Mouse (Mus musculus) monocyte, adult 2 months (primary cell): Measurements from ENCODE around the gene Cmtm5.
A peak's percentile ranks its signal among the peaks of the same experiment; 100 is the strongest.

Experiments used
- DNase-seq, 2 experiments: peaks; one replicate each; pipeline ENCODE4 v3.0.0; 2022; ENCODE audit warnings: low spot score in 2 of 2, low read depth in 1 of 2

Gene Cmtm5

DNA sequence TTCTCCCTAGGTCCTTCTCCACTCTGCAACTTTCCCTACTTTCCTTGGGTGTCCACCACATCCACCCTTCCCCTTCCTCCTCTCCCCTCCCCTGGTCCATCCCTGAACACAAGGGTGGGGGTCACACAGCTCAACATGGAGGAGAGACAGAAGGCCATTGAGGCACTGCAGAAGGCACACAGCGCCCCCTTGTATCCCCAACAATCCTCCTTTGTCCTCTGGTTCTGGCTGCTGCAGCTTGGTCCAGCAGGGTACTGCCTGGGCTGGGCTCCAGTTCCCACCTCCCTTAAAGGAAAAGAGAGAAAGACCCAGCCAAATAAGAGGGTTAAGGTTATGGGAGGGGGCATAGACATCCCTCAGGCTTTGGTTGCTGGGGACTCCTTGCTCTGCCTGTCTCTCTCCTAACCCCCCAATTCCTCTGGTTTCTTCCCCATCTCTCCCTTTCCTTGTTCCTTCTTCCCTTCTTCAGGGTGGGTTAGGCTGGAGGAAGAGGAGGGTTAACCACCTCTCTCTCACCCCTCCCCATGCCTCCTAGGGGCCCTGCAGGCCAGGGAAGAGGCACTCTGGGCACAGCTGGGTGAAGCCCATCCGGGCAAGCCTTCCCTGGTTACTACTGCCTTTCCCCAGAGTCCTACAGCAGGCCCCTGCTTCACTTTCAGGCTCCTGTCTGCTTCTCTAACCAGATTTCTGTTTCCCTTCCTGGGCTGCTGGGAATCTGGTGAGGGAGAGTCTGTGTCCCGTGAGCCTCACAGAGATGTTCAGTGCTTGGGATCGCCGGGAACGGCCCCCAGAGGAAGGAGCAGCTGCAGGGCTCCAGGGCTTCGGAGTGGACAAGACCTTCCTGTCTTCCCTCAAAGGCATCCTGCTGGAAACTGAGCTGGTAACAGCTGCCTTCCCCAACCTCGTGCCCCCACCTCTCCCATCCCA, at the start of gene Cmtm5:
Gene Cmtm5 (plus strand): TSS at position 358 of the 927 bp plus-strand sequence.
- no peak for DNase-seq

DNA sequence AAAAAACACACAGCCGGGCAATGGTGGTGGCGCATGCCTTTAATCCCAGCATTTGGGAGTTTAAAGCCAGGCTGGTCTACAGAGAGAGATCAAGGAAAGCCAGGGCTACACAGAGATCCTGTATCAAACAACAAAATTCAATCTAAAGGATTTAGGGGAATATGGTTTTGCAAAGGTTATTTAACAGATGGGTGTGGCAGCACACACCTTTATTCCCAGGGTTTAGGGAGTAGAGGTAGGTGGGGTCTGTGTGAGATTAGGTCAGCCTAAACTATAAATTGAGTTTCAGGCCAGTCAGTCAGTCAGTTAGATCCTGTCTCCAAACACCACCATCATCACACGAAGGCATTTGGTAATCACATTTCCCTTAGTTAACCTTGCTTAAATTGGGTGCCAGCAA, 43.9 kb upstream of the Cmtm5 start, which contains the start of gene Pabpn1:
Gene Pabpn1 (plus strand): TSS at position 301 of the 400 bp plus-strand sequence.
- no peak for DNase-seq

DNA sequence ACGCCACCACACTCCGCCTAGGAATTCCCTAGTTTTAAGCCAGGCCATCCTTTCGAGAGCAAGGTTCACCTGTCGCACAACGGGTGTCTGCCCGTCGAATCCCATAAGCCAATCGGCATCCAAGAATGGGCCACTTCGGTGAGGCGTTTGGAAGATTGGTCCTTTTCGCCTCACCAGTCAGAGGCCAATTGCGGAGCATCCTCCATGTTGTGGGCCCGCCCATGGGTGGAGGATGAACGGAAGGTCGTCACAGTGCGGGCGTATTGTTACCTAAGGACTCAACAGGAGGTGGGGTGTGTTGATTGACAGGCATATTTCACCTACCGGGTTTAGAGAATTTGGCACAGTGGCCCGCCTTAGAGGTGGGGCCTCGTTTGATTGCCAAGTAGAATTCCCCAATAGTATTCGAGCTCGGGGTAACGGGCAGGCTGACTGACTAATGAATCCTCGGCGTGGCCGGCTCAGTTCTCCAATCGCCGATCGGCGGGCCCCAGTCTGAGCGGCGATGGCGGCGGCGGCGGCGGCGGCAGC, 42.3 kb upstream of the Cmtm5 start:
- peak; percentile 96 to 97 for DNase-seq

DNA sequence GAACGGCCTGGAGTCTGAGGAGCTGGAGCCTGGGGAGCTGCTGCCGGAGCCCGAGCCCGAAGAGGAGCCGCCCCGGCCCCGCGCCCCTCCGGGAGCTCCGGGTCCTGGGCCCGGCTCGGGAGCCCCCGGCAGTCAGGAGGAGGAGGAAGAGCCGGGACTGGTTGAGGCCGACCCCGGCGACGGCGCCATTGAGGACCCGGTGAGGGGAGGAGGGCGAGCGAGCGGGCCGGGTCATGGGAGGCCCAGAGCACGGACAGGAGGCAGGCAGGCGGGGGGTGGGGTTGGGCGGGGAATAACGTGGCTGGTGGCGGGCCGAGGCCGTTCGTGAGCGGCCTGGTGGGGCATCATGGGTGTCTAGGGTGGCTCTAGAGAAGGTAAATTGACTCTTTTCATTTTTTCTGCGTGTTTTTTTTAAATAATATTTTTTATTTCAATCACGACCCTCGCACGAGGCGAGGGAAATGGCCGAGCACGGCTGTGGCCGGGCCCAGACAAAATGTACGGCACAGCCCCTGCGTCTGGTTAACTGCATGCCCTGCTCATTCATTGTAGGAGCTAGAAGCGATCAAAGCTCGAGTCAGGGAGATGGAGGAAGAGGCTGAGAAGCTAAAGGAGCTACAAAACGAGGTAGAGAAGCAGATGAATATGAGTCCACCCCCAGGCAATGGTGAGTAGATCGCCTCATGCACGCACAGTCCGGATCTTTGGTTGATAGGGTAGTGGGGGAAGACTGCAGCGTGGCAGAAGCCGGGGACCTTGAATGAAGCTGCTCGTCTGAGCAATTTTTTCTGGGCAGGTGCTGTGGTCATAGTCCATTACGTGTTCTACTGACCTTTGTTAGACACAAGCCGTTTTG, 41.5 kb upstream of the Cmtm5 start:
- DNase-seq = peak in 1 of 2 experiments; percentile 40

DNA sequence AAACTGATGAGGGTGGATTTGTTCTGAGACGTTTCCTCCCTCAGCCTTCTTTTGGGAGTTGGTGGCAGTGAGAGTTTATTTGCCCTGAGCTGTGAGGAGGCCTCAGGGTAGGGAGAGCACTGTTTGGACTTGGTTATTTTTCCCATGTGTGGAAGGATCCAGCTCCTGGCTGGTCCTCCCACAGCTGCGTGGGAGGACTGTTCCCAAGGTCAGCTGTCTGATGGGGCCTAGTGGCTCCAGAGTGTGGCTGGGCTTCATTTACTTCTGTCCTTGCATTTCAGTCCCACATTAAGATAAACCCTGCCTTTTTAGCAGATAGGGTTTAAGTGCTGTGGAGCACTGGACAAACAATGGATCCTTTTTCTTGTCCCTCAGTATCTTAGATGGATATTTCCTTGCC, 38.6 kb upstream of the Cmtm5 start:
- DNase-seq = no peak

DNA sequence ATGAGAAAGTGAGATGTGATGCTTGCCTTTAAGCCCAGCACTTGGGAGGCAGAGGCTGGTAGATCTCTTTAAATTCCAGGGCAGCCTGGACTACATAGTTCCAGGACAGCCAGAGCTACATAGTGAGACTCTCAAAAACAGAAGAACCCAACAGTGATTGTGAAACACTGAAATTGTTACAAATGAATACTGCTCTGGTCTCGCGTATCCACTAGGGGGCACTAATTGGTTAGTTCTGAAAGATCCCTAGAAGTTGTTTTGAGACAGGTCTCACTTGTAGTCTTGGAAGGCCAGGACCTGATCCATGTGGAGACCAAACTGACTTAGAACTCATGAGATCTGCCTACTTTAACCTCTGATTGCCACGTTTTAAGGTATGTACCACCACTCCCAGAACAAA, 35.7 kb upstream of the Cmtm5 start:
- peak in 1 of 2 experiments; percentile 37 for DNase-seq

DNA sequence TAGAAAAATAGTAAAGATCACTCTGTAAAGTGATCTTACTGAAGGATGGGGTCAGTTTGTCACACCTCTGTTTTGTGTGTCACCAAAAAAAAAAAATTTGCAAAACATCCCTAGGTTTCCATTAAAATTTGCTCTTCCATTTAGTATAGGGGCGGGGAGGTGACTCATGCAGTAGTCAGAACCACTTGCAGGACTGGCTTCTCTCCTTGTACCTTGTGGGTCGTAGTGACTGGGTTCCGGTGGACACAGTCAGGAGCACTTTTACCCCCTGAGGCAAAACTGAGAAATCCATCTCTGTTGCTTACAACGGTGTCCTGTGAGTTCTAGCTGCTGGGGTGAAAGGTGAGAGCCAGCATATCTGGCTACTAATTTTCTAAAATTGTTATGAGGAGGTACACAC, 32.4 kb upstream of the Cmtm5 start:
- no peak for DNase-seq

DNA sequence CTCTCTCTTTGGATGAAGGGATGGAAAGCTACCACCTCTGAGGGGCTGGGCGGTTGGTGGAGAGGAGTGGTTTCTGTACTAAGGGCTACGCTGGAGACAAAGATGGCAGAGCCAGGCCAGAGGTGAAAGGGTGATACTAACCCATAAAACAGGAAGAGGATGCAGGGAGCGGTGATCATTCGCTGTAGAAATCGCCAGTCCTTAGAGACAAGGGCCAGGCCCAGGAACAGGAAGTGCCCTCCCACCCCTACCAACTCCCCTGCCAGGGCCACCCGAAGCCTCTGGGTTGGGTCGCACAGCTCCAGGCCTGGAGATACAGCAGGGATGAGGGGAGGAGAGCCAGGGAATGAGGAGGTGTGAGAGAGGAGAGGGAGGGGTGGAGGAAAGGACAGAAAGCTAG, 27.4 kb upstream of the Cmtm5 start:
- DNase-seq = no peak

DNA sequence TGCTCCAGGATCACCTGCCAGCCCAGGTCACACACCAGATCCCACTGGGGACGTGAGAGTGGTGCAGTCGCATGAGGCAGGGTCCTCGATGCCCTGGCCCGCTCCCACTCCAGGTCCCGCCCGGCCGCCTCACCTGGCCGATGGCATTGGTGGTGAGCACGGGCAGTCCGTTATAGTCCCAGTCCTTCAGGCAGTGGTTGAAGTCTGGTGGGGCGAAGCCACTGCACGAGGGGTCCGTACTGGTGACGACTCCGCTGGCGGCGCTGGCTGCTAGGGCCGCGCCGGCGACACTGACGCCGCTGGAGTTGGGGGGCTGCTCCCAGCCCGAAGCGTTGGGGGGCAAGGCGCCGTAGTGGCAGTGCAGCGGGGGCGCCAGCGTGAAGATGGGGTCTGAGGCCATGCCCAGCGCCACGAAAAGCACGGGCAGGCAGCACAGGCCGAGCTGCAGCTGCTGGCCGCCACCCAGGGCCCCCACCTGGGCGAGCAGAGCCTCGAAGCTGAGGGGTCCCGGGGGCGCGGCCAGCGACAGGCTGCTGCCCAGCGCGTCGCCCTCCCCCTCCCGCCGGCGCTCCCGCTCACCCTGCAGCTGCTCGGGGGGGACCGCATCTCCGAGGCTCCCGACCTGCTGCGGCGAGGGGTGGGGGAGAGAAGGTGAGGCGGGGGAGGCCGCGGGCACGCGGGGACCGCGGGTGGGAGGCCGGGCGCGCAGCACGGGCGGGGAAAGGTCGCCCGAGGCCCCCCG, 23.8 kb upstream of the Cmtm5 start:
- no peak for DNase-seq

DNA sequence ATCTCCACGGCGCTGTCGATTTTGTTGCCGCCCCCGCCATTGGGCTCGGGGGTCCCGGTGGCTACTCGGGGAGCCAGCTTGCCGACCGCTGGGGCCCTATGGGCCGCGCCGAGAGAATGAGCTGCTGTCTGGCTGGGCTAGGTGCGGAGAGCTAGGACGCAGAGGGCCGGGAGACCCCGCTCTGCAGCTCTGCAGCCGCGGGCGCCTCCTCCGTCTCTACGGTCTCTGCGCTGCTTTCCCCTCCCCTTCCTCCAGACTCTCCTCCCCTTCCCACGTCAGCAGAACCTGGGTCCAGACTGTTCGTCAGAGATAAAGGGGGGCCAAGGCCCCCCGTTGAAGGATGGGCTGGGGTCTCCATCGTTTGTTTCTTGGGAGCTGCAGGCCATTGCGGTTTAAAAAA, 23.2 kb upstream of the Cmtm5 start, which contains the start of gene Slc22a17:
Gene Slc22a17 (minus strand): TSS at position 247 of the 400 bp plus-strand sequence.
- no peak for DNase-seq

DNA sequence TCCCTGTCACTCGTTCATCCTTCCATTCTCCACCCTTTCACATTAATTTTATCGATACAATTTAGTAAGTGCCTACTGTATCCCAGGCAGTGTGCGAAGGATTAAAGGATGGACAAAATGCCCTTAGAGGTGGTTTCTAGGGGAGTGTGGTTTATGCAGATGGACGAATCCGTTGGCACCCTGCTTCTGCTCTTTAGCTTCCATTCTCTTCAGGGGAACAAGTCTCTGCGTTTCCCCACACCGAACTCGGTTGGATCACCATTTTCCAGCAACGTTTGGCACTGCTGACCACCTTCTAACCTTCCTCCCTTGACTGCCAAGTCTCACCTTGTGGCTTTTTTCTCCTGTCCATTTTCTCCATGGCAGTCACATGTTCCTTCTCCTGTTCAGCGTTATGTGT, 22.7 kb upstream of the Cmtm5 start:
- DNase-seq = no peak

DNA sequence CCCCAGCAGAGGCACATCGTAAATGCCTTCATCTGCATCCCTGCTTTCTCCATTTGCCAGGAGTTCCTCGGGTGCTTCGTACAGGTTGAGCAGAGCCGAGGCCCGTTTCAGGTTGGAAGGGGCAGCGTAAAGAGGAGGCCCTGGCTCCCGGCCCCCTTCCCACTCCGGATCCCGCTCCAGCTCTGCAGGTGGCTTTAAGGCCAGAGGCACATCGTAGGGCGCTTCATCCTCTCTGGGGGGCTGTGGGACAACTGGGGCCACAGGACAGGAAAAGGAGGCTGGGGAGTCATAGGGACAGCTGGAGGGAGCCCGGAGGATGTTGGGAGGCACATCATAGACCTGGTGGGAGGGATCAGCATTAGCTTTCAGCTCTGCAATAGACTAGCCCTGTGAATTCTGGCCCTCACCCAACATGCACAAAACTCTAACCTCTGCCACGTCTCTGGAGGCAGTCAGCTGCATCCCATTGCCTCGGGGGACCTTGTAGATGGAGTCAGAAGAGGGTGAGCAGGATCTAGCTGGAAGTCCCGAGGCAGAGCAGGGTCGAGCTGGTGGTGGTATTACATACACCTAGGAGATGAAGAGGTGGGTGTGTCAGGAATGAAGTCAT, 15.9 kb upstream of the Cmtm5 start:
- no peak for DNase-seq

DNA sequence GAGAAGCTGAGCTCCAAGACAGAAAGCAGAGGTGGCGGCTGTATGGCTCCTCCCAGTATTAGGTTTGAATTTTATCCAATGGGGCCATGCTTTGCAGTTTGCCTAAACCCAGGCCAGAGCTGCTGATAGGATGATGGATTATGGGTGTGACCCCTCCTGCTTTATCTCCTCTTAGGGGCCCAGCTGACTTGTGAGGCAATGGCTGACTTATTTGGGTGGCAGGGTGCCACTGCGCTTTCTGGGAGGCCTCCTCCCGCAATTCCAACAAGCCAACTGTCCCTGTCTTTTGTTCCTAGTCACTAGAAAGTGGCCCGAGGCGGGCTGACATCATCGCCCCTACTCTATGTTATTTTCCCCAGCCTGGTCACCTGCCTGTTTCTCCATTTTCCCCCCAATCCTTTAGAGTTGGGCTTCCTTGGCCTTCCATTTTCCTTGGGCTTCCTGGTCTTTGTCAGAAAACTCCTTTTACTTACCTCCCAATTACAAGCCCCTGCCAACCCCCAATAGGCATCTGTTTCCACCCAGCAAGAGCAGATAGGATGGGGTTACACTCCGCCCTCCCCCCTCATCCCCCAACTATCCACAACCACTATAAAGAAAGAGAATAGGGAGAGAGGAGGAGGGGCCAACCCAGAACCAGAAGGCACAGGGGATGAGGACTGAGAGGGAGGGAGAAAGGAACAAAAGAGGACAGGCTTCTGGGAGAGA, 11.3 kb upstream of the Cmtm5 start:
- no peak for DNase-seq

DNA sequence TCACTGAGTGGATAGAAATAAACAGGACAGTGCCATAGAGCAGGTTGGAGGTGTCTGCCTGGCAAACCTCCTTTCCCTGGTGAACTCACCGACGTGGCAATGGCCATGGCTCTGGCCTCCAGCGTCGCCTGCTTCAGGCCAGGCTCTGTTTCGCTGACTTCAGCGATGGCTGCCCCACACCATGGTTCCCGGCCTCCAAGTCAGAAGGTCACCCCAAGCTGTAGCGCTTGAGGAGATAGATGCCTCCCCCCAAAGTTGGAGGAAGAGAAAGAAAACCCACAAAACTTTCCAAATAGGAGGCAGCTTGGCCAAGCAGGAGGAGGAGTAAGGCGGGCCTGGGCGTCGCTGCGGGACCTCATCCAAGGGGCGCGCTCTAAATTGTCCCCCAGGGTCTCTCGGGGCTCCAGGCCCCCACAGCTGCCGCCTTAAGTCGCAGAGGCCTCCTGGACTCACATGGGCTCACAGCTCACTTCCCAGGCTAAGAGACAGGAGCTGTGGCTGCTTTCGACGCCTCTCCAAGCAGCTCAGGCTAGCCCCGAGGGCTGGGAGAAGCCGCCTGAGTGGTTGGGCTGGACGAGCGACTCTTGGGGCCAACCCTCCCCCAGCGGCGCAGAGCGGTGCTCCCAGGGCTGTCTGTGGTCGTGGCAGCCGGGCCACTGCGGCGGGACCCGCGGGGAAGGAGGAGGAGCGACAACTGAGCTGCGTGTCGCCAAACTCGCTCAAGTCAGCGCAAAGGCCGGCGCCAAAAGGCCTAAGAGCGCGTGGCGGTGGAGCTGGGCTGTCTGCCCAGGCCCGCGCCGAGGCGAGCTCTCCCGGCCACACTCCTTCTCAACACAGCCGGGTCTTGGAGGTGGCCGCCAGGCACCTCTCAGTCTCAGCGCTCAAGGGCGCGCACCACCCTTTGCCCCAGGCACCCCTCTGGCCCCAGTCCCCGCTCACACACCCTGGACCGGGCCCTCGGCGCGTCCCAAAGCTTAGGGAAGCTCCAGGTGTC, 10.4 kb upstream of the Cmtm5 start, which contains the start of gene Efs:
Gene Efs (minus strand): TSS at position 778 of the 994 bp plus-strand sequence.
- DNase-seq = no peak

DNA sequence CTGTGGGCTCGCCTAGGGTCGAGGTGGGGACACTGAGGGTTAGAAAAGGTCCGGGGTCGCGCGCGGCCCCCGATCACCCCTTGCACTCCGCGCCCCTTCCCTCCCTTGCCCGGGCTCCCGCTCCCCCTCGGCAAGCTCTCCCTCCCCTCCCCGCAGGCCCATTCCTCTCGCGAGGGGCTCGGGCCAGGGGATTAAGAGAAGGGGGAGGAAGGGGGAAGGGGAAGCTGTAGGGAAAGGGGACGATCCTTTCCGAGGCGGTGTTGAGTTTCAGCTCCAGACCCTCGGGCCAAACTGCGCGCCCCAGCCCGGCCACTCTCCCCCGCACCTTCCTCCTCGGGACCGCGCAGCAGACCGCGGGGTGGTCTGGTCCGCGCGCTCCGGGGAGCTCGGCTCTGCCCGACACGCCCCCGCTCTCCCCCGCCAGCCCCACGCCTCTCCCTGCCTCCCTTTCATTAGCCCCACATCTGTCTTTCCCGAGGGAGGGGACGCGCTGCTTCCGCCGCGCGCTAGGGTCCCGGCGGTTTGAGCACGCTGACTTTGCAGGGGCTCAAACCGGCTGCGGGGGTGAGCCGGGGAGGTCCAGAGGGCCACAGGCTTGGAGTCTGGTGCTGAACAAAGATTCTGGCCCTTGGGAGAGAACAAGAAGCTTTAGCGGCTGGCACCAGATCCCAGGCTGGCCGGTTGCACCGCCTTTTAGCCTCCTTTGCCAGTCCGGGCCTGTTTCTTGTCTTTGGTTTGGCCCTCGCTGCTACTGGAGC, 9.5 kb upstream of the Cmtm5 start:
- DNase-seq = no peak

DNA sequence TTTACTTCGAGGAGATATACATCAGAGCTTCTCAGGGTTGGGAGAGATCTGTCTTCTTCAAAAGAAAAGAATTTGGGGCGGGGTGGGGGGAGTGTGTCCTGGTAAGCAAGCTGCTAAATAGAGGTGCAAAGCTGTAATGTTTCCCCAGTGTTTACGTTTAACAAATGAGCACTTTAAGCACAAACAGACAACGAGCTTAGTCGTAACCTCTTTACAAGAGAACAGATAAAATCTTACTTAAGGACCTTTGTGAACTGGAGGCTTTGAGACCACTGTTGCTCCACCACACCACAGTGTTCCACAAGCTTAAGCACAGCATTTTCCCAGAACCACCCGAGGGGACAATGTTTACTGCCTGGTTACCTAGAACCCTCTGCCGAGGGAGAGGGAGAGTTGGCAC, 8.8 kb upstream of the Cmtm5 start:
- DNase-seq = no peak

DNA sequence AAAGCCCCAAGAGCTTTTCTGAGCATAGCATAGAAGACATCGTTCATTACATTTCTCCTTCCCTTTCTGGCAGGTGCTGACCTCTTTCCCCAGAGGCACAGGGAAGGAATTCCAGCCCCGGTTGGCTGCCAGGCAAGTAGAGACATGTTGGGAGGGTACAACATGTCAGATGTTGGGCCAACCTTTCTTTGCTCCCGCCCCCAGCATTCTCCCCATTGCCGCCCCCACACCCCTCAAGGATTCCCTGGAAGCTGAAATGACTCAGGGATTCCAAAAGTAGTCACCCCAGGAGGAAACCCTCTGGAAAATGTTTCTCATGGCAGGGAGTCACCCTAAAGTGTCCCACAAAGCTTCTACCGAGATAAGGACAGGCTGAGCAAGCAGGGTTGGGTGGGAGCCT, 6.3 kb upstream of the Cmtm5 start:
- no peak for DNase-seq

DNA sequence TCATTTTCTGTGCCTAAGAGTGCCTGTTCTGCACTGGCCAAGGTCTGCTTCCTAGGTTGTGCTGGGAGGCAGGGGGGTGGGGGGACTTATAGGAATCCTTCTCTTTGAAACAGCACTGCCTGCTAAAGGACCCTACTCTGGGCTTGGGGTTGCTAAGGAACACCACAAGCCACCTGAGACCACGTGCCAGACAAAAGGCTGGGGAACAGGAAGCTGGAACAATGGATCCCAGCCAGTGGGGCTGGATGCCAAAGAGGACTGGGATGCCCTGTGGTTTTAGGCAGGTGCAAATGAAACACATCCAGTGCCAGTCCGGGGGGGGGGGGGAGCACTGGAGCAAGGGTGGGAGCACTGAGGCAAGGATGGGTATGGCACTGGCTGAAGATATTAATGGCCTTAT, 5.6 kb upstream of the Cmtm5 start:
- DNase-seq = no peak
